ENCODE assay signal across 23 mouse cellular contexts in the genomic region with DNA sequence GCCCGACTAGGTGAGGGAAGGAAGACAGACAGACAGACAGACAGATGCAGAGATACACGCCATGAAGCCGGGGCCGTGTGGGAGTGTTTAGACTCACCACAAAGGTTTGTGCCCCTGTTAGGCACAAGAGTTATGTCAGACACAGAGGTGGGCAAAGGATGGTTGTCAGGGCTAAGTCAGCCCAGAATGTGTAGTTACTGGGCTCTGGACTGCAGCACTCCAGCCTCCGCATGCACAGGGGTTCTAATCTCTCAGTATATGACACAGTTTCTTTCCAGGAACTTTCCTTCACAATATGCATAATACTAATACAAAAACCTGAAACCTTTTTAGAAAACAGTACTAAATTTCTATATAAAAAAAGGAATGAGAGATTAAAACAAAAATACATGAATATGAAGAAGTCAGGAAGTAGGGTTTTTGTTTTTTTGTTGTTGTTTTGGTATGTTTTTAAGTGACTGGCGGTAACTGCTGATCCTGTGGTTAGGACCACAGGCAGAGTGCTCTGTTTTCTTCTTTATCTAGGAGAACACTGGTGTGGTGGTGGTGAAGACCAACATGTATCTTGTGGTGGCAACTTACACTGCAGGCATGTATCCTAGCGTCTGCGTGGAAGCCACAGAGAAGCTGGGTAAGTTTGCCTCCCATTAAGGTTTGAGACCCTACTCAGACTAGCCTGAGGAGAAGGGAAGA. TPM values are rescaled to one million over a fixed set of nuclear protein-coding genes. Genes with fewer than 3 reads are reported as not detected.
DNase-seq lines count a peak whose midpoint lies in the region; ATAC-seq lines count a peak whose summit lies in the region.
"Had no signal": no experiment of that assay in that cellular context is flagged by ENCODE, and none has a peak within 500 bp of the region (broad histone marks: within the 10 kb centered on the region; RNA-seq: fewer than 3 reads in every experiment).

No protein-coding gene starts in this region.

- no peak for ATAC-seq in megakaryocyte, adult 5-6 weeks (ENCODE audit: poor library complexity, severe bottlenecking)
- ATAC-seq in common myeloid progenitor, adult 5-6 weeks (replicated peaks; ENCODE audit: low read depth, poor library complexity, severe bottlenecking), result peak; percentile 98
- ATAC-seq in liver, embryonic 13.5 days (ENCODE audit: low read depth), result peak; percentile 91
- peak; percentile 97 for ATAC-seq in megakaryocyte-erythroid progenitor cell, adult 5-6 weeks (replicated peaks; ENCODE audit: low FRiP score, low TSS enrichment, poor library complexity, severe bottlenecking)
- no peak for ATAC-seq in intestine, embryonic 15.5 days
- ATAC-seq: forebrain, postnatal 0 days had no signal

- peaks cover 3% of the 10 kb centered on the region; the same call in 1 of the 2 replicates for H3K9me3 ChIP-seq in megakaryocyte, embryonic 14.5 days
- H3K9me3 ChIP-seq in liver, embryonic 13.5 days (replicated peaks), result no peaks in the 10 kb centered on the region
- H3K9me3 ChIP-seq in intestine, embryonic 15.5 days, result no peaks in the 10 kb centered on the region
- no peaks in the 10 kb centered on the region for H3K9me3 ChIP-seq in limb, embryonic 10.5 days (replicated peaks)
- H3K9me3 ChIP-seq: embryonic facial prominence, embryonic 15.5 days; forebrain, embryonic 10.5 days; hindbrain, embryonic 15.5 days had no signal

- peak overlapping the region; percentile 49 for H3K4me2 ChIP-seq in liver, embryonic 13.5 days
- no peak overlapping the region for H3K4me2 ChIP-seq in intestine, embryonic 15.5 days (replicated peaks)
- H3K4me2 ChIP-seq: embryonic facial prominence, embryonic 15.5 days; heart, embryonic 11.5 days; hindbrain, embryonic 15.5 days; lung, embryonic 14.5 days; midbrain, embryonic 11.5 days had no signal

- no peak for DNase-seq in liver, embryonic 13.5 days
- DNase-seq in limb, embryonic 10.5 days (ENCODE audit: low spot score), result no peak
- no peak for DNase-seq in kidney, adult 18-20 months
- DNase-seq: adrenal gland, adult 8-10 months; cerebellum, adult 2 months; cerebellum, postnatal 25 days; forebrain, postnatal 0 days; kidney, adult 9 months; kidney, postnatal 14 days; lung, embryonic 14.5 days; lung, postnatal 36 days; right cerebral cortex, postnatal 4 days had no signal

- peak overlapping the region; percentile 73 for H3K27ac ChIP-seq in liver, embryonic 13.5 days
- H3K27ac ChIP-seq in intestine, embryonic 15.5 days, result no peak overlapping the region
- H3K27ac ChIP-seq in limb, embryonic 10.5 days, result no peak overlapping the region
- H3K27ac ChIP-seq: embryonic facial prominence, embryonic 15.5 days; forebrain, embryonic 10.5 days; hindbrain, embryonic 15.5 days had no signal

- peaks cover 8% of the 10 kb centered on the region for H3K36me3 ChIP-seq in megakaryocyte, embryonic 14.5 days (replicated peaks; ENCODE audit: low read length)
- H3K36me3 ChIP-seq in liver, embryonic 13.5 days, result no peaks in the 10 kb centered on the region
- H3K36me3 ChIP-seq in intestine, embryonic 15.5 days, result no peaks in the 10 kb centered on the region
- no peaks in the 10 kb centered on the region for H3K36me3 ChIP-seq in limb, embryonic 10.5 days
- H3K36me3 ChIP-seq: embryonic facial prominence, embryonic 15.5 days; forebrain, embryonic 10.5 days; hindbrain, embryonic 15.5 days had no signal

- H3K4me1 ChIP-seq in megakaryocyte, embryonic 14.5 days, result peaks cover 57% of the 10 kb centered on the region
- H3K4me1 ChIP-seq in liver, embryonic 13.5 days (replicated peaks), result peaks cover 18% of the 10 kb centered on the region
- no peaks in the 10 kb centered on the region for H3K4me1 ChIP-seq in intestine, embryonic 15.5 days (replicated peaks)
- no peaks in the 10 kb centered on the region for H3K4me1 ChIP-seq in limb, embryonic 10.5 days
- H3K4me1 ChIP-seq: embryonic facial prominence, embryonic 15.5 days; forebrain, embryonic 10.5 days; hindbrain, embryonic 15.5 days had no signal

- no peaks in the 10 kb centered on the region for H3K27me3 ChIP-seq in megakaryocyte, embryonic 14.5 days (replicated peaks)
- no peaks in the 10 kb centered on the region for H3K27me3 ChIP-seq in liver, embryonic 13.5 days
- H3K27me3 ChIP-seq in intestine, embryonic 15.5 days (replicated peaks), result no peaks in the 10 kb centered on the region
- no peaks in the 10 kb centered on the region for H3K27me3 ChIP-seq in limb, embryonic 10.5 days (ENCODE audit: low read depth, poor library complexity, severe bottlenecking)
- H3K27me3 ChIP-seq: embryonic facial prominence, embryonic 15.5 days; hindbrain, embryonic 15.5 days had no signal

- H3K4me3 ChIP-seq in megakaryocyte, embryonic 14.5 days (replicated peaks), result peak overlapping the region; percentile 88
- no peak overlapping the region; the same call in 1 of the 2 replicates for H3K4me3 ChIP-seq in liver, embryonic 13.5 days (replicated peaks)
- no peak overlapping the region for H3K4me3 ChIP-seq in intestine, embryonic 15.5 days (replicated peaks)
- no peak overlapping the region for H3K4me3 ChIP-seq in limb, embryonic 10.5 days
- H3K4me3 ChIP-seq: embryonic facial prominence, embryonic 15.5 days; forebrain, embryonic 10.5 days; hindbrain, embryonic 15.5 days had no signal

- H3K9ac ChIP-seq in liver, embryonic 13.5 days, result peak overlapping the region; percentile 33; the same call in 1 of the 2 replicates
- H3K9ac ChIP-seq in intestine, embryonic 15.5 days, result no peak overlapping the region
- H3K9ac ChIP-seq: embryonic facial prominence, embryonic 15.5 days; forebrain, postnatal 0 days; hindbrain, embryonic 15.5 days; lung, embryonic 14.5 days had no signal

- WGBS in liver, embryonic 13.5 days (ENCODE audit: insufficient replicate concordance), result 29% methylated on average over 8 of the region's 8 CpGs
- WGBS in intestine, embryonic 15.5 days, result 84% methylated on average over 8 of the region's 8 CpGs
- 95% methylated on average over 8 of the region's 8 CpGs for WGBS in limb, embryonic 10.5 days

RNA-seq across cellular contexts. Expression of a gene that starts 6.0 kb away (rescaled TPM):
- 1.2 TPM in 1 of 2 replicates, not detected in the other for polyA plus RNA-seq in megakaryocyte, embryonic 14.5 days (2012; ENCODE audit: insufficient read depth, low replicate concordance)
- 1.1 TPM in 1 of 2 replicates, not detected in the other for total RNA-seq in megakaryocyte, adult 5-6 weeks (2015)
- total RNA-seq in megakaryocyte, adult 5-6 weeks (2017), result not detected in 2 replicates
- 2.7 and 10.2 TPM in 2 replicates for total RNA-seq in common myeloid progenitor, adult 5-6 weeks (2017)
- 0.87 and 0.89 TPM in 2 replicates for polyA plus RNA-seq in liver, embryonic 13.5 days (2015; fragmentation: Nextera tagmentation; extraction: Ambion mirVana)
- 6.0 and 15.0 TPM in 2 replicates for total RNA-seq in megakaryocyte-erythroid progenitor cell, adult 5-6 weeks (2014; fragmentation: Nextera tagmentation)
- total RNA-seq in megakaryocyte-erythroid progenitor cell, adult 5-6 weeks (2017), result 9.9 and 32.2 TPM in 2 replicates
- polyA plus RNA-seq in intestine, embryonic 15.5 days (2015; fragmentation: Nextera tagmentation; extraction: Ambion mirVana), result 1.2 and 1.8 TPM in 2 replicates
- polyA plus RNA-seq in limb, embryonic 10.5 days (2016; fragmentation: Nextera tagmentation; extraction: Ambion mirVana), result 1.2 and 1.4 TPM in 2 replicates

RNA-seq across cellular contexts. Expression of a gene that starts 6.2 kb away (rescaled TPM):
- 0.40 TPM in 1 of 2 replicates, not detected in the other for polyA plus RNA-seq in megakaryocyte, embryonic 14.5 days (2012; ENCODE audit: insufficient read depth, low replicate concordance)
- 0.11 TPM in 1 of 2 replicates, not detected in the other for total RNA-seq in megakaryocyte, adult 5-6 weeks (2015)
- total RNA-seq in megakaryocyte, adult 5-6 weeks (2017), result not detected in 2 replicates
- 1.2 and 7.0 TPM in 2 replicates for total RNA-seq in common myeloid progenitor, adult 5-6 weeks (2017)
- 1.2 and 1.5 TPM in 2 replicates for polyA plus RNA-seq in liver, embryonic 13.5 days (2015; fragmentation: Nextera tagmentation; extraction: Ambion mirVana)
- total RNA-seq in megakaryocyte-erythroid progenitor cell, adult 5-6 weeks (2014; fragmentation: Nextera tagmentation), result 4.6 and 4.9 TPM in 2 replicates
- 3.5 and 9.0 TPM in 2 replicates for total RNA-seq in megakaryocyte-erythroid progenitor cell, adult 5-6 weeks (2017)
- polyA plus RNA-seq in intestine, embryonic 15.5 days (2015; fragmentation: Nextera tagmentation; extraction: Ambion mirVana), result 1.7 TPM in 2 replicates
- 1.0 and 1.9 TPM in 2 replicates for polyA plus RNA-seq in limb, embryonic 10.5 days (2016; fragmentation: Nextera tagmentation; extraction: Ambion mirVana)

RNA-seq across cellular contexts. Expression of a gene that starts 36.8 kb away (rescaled TPM):
- polyA plus RNA-seq in megakaryocyte, embryonic 14.5 days (2012; ENCODE audit: insufficient read depth, low replicate concordance), result not detected in 2 replicates
- total RNA-seq in megakaryocyte, adult 5-6 weeks (2015), result not detected in 2 replicates
- total RNA-seq in megakaryocyte, adult 5-6 weeks (2017), result not detected in 2 replicates
- total RNA-seq in common myeloid progenitor, adult 5-6 weeks (2017), result 0.59 and 0.63 TPM in 2 replicates
- 0.05 TPM in 1 of 2 replicates, not detected in the other for polyA plus RNA-seq in liver, embryonic 13.5 days (2015; fragmentation: Nextera tagmentation; extraction: Ambion mirVana)
- 0.62 and 1.5 TPM in 2 replicates for total RNA-seq in megakaryocyte-erythroid progenitor cell, adult 5-6 weeks (2014; fragmentation: Nextera tagmentation)
- 0.23 and 0.57 TPM in 2 replicates for total RNA-seq in megakaryocyte-erythroid progenitor cell, adult 5-6 weeks (2017)
- 0.14 TPM in 2 replicates for polyA plus RNA-seq in intestine, embryonic 15.5 days (2015; fragmentation: Nextera tagmentation; extraction: Ambion mirVana)
- 0.13 and 0.14 TPM in 2 replicates for polyA plus RNA-seq in limb, embryonic 10.5 days (2016; fragmentation: Nextera tagmentation; extraction: Ambion mirVana)
- total RNA-seq: hematopoietic stem cell, adult 5-6 weeks had no signal

RNA-seq across cellular contexts. Expression of a gene that starts 42.3 kb away (rescaled TPM):
- polyA plus RNA-seq in megakaryocyte, embryonic 14.5 days (2012; ENCODE audit: insufficient read depth, low replicate concordance), result 15.8 TPM in 1 of 2 replicates, not detected in the other
- 220 and 242 TPM in 2 replicates for total RNA-seq in megakaryocyte, adult 5-6 weeks (2015)
- total RNA-seq in megakaryocyte, adult 5-6 weeks (2017), result 122 and 137 TPM in 2 replicates
- 174 and 177 TPM in 2 replicates for total RNA-seq in common myeloid progenitor, adult 5-6 weeks (2017)
- polyA plus RNA-seq in liver, embryonic 13.5 days (2015; fragmentation: Nextera tagmentation; extraction: Ambion mirVana), result 147 and 158 TPM in 2 replicates
- total RNA-seq in megakaryocyte-erythroid progenitor cell, adult 5-6 weeks (2014; fragmentation: Nextera tagmentation), result 172 and 266 TPM in 2 replicates
- total RNA-seq in megakaryocyte-erythroid progenitor cell, adult 5-6 weeks (2017), result 189 and 198 TPM in 2 replicates
- polyA plus RNA-seq in intestine, embryonic 15.5 days (2015; fragmentation: Nextera tagmentation; extraction: Ambion mirVana), result 203 and 231 TPM in 2 replicates
- polyA plus RNA-seq in limb, embryonic 10.5 days (2016; fragmentation: Nextera tagmentation; extraction: Ambion mirVana), result 278 and 297 TPM in 2 replicates

Comparison
In these comparisons a context has a peak if more than half of its experiments do, and no peak if none do; other contexts are left out.
1. ATAC-seq: peak in common myeloid progenitor, adult 5-6 weeks (single experiment), liver, embryonic 13.5 days (single experiment) and megakaryocyte-erythroid progenitor cell, adult 5-6 weeks (single experiment); none in megakaryocyte, adult 5-6 weeks (single experiment) and intestine, embryonic 15.5 days (single experiment).